Mouse (Mus musculus) limb, embryonic 14.5 days (tissue): ENCODE data around the gene Sdhaf1. TPM values are rescaled to one million over a fixed set of nuclear protein-coding genes. Genes with fewer than 3 reads are reported as not detected.
A peak's percentile ranks its signal among the peaks of the same experiment; 100 is the strongest.

ENCODE experiments used
- ATAC-seq: fragments of 200-750 bp; cut with Nextera tagmentation; 2 replicates; pipeline ENCODE4 v1.8.0; 2017; ENCODE audit warnings: low read depth, moderate number of reproducible peaks, moderate TSS enrichment; ENCODE audit not compliant: low FRiP score
- DNase-seq: peaks from one replicate; pipeline ENCODE4 v3.0.0-alpha.2; 2015; ENCODE audit warnings: low spot score
- H3K27ac ChIP-seq: fragments of 300-500 bp; sonication (generic); replicated peaks from 2 replicates; pipeline ENCODE4 v1.5.1; 2014; ENCODE audit warnings: low read depth, mild to moderate bottlenecking, low read length, moderate library complexity, mixed read lengths
- H3K27me3 ChIP-seq: fragments of 300-500 bp; sonication (generic); 2 replicates; pipeline ENCODE4 v1.6.1; 2014; ENCODE audit warnings: low read length, mixed read lengths; ENCODE audit not compliant: control insufficient read depth, insufficient read depth
- H3K36me3 ChIP-seq: fragments of 300-500 bp; sonication (generic); 2 replicates; pipeline ENCODE4 v1.6.1; 2014; ENCODE audit warnings: mild to moderate bottlenecking, low read length, moderate library complexity, mixed read lengths; ENCODE audit not compliant: control insufficient read depth, insufficient read depth
- H3K4me1 ChIP-seq: fragments of 300-500 bp; sonication (generic); 2 replicates; pipeline ENCODE4 v1.6.1; 2014; ENCODE audit warnings: antibody characterized with exemption, low read length, mixed read lengths; ENCODE audit not compliant: control insufficient read depth, insufficient read depth
- H3K4me2 ChIP-seq: fragments of 300-500 bp; sonication (generic); replicated peaks from 2 replicates; pipeline ENCODE4 v1.6.1; 2014; ENCODE audit warnings: low read depth, mild to moderate bottlenecking, low read length, moderate library complexity; ENCODE audit not compliant: severe bottlenecking
- H3K4me3 ChIP-seq: fragments of 300-500 bp; sonication (generic); replicated peaks from 2 replicates; pipeline ENCODE4 v1.5.1; 2014; ENCODE audit warnings: low read length
- H3K9ac ChIP-seq: fragments of 300-500 bp; sonication (generic); 2 replicates; pipeline ENCODE4 v1.6.1; 2014; ENCODE audit warnings: mild to moderate bottlenecking, low read depth, low read length, moderate library complexity; ENCODE audit not compliant: severe bottlenecking
- H3K9me3 ChIP-seq: fragments of 300-500 bp; sonication (generic); 2 replicates; pipeline ENCODE4 v1.6.1; 2016; ENCODE audit warnings: low read length; ENCODE audit not compliant: control insufficient read depth
- POLR2A ChIP-seq: fragments of 200-500 bp; IDR thresholded peaks from 2 replicates; pipeline ENCODE4 v1.8.0; 2012; ENCODE audit warnings: inconsistent platforms, mild to moderate bottlenecking, moderate library complexity, borderline replicate concordance; ENCODE audit not compliant: insufficient read depth, insufficient read length; ENCODE audit errors: extremely low read depth
- WGBS: fragments of 180-500 bp; shearing (Covaris S2); extraction: QIAGEN DNeasy Blood & Tissue Kit; methylation state at CpG from one replicate; pipeline ENCODE4 v1.1.7; 2014; 5-methylcytosine and 5-hydroxymethylcytosine counted together
- polyA plus RNA-seq, 2 experiments: library from polyadenylated mRNA; depleted of rRNA in 1 of 2; stranded (reverse) in 1 of 2; unstranded in 1 of 2; fragments of >200 nt; fragmentation: Nextera tagmentation in 1 of 2; extraction: Ambion mirVana in 1 of 2; gene quantifications; 2 replicates each; pipeline versions ENCODE4 v1.2.1 to v1.2.3; 2012 to 2014

The Sdhaf1 gene
- polyA plus RNA-seq, 2 experiments = 18.6 to 20.7 TPM

GRCm38 (mm10) chr7:30294296-30294695 is 29.4 kb downstream of the Sdhaf1 start:
- H3K4me1 ChIP-seq = peaks cover 14% of the 10 kb centered on the region
- H3K9me3 ChIP-seq = no peaks in the 10 kb centered on the region
- ATAC-seq (no peak), DNase-seq (no peak)
- H3K36me3 ChIP-seq = peaks cover 64% of the 10 kb centered on the region
- no peaks in the 10 kb centered on the region for H3K27me3 ChIP-seq
- no peak overlapping the region for H3K9ac ChIP-seq
- WGBS = 92% methylated on average over 5 of the region's 5 CpGs
- no peak overlapping the region for H3K4me2 ChIP-seq
- H3K27ac ChIP-seq = no peak overlapping the region
- H3K4me3 ChIP-seq = no peak overlapping the region
- TF ChIP-seq POLR2A = no peak

DNA sequence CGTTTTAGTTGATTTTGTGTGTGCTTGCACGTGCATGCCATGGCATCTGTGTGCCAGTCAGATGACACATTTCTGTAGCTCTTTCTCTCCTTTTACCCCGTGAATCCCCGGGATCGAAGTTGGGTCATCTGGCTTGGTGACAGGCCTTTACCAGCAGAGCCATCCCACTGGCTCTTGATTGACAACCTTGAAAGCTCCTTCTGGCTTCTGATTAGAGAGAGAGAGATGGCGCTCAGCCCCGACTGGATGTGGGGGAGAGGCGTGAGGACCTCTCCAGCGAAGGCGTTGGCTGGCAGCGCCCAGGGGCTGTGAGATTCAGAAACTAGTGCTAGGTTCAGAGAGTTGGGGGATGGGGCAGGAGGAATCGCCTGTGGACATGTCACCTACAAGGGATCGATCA is 29.9 kb downstream of the Sdhaf1 start:
- H3K4me2 ChIP-seq = no peak overlapping the region
- H3K4me1 ChIP-seq = peaks cover 14% of the 10 kb centered on the region
- ATAC-seq (no peak), DNase-seq (no peak)
- no peaks in the 10 kb centered on the region for H3K27me3 ChIP-seq
- H3K4me3 ChIP-seq = no peak overlapping the region
- 83% methylated on average over 13 of the region's 13 CpGs for WGBS
- no peak overlapping the region for H3K9ac ChIP-seq
- no peak overlapping the region for H3K27ac ChIP-seq
- no peaks in the 10 kb centered on the region for H3K9me3 ChIP-seq
- H3K36me3 ChIP-seq = peaks cover 59% of the 10 kb centered on the region
- no peak for TF ChIP-seq POLR2A

- no peaks in the 10 kb centered on the region for H3K9me3 ChIP-seq
- peaks cover 35% of the 10 kb centered on the region for H3K36me3 ChIP-seq
- WGBS = 7% methylated on average over 33 of the region's 35 CpGs
- H3K9ac ChIP-seq = peak within 1 kb of the TSS; percentile 86
- no peaks in the 10 kb centered on the region for H3K27me3 ChIP-seq
- H3K4me2 ChIP-seq = peak within 1 kb of the TSS; percentile 70
- DNase-seq = peak; percentile 82
- peak within 1 kb of the TSS; percentile 82 for H3K4me3 ChIP-seq
- H3K4me1 ChIP-seq = peaks cover 14% of the 10 kb centered on the region
- TF ChIP-seq POLR2A = peak; percentile 33; the same call in 1 of the 2 replicates
- H3K27ac ChIP-seq = peak within 1 kb of the TSS; percentile 52; the same call in 1 of the 2 replicates
- peak; percentile 75 for ATAC-seq
These were observed 32.2 kb downstream of the Sdhaf1 start, which contains the start of gene Clip3 for GRCm38 (mm10) chr7:30291215-30292131. Gene Clip3, plus strand, starts transcription at chr7:30291728.

GRCm38 (mm10) chr7:30289714-30290399 is 33.8 kb downstream of the Sdhaf1 start:
- DNase-seq (peak; percentile 67), ATAC-seq (peak; percentile 80)
- Histone ChIP-seq H3K4me2 (no peak overlapping the region), H3K9ac (no peak overlapping the region), H3K4me3 (no peak overlapping the region), H3K9me3 (no peaks in the 10 kb centered on the region), H3K27me3 (no peaks in the 10 kb centered on the region), H3K27ac (0 out of 2 replicates have a peak overlapping the region, but pooled peaks have one; percentile 38), H3K4me1 (peaks cover 14% of the 10 kb centered on the region), H3K36me3 (peaks cover 20% of the 10 kb centered on the region)
- 50% methylated on average over 10 of the region's 10 CpGs for WGBS
- TF ChIP-seq POLR2A = no peak

- Histone ChIP-seq H3K9ac (no peak overlapping the region), H3K27me3 (no peaks in the 10 kb centered on the region), H3K4me1 (peaks cover 14% of the 10 kb centered on the region), H3K4me3 (no peak overlapping the region), H3K4me2 (no peak overlapping the region), H3K27ac (peak overlapping the region; percentile 38; the same call in 1 of the 2 replicates), H3K36me3 (peaks cover 13% of the 10 kb centered on the region), H3K9me3 (no peaks in the 10 kb centered on the region)
- 68% methylated on average over 7 of the region's 7 CpGs for WGBS
- no peak for TF ChIP-seq POLR2A
- DNase-seq (no peak), ATAC-seq (no peak)
These were observed 34.5 kb downstream of the Sdhaf1 start for GRCm38 (mm10) chr7:30289071-30289713.
